Mouse (Mus musculus) liver, embryonic 12.5 days (tissue): ENCODE data around the gene Allc. TPM values are rescaled to one million over a fixed set of nuclear protein-coding genes. Genes with fewer than 3 reads are reported as not detected.

ENCODE experiments used
- ATAC-seq: fragments of 200-750 bp; cut with Nextera tagmentation; 2 replicates; pipeline ENCODE4 v1.8.0; 2017; ENCODE audit warnings: moderate number of reproducible peaks, mild to moderate bottlenecking, moderate library complexity
- H3K27ac ChIP-seq: fragments of 300-500 bp; sonication (generic); 2 replicates; pipeline ENCODE4 v1.5.1; 2016; ENCODE audit warnings: mild to moderate bottlenecking
- H3K27me3 ChIP-seq: fragments of 300-500 bp; sonication (generic); replicated peaks from 2 replicates; pipeline ENCODE4 v1.6.1; 2016; ENCODE audit warnings: mild to moderate bottlenecking, moderate library complexity
- H3K36me3 ChIP-seq: fragments of 300-500 bp; sonication (generic); 2 replicates; pipeline ENCODE4 v1.6.1; 2016; ENCODE audit warnings: mild to moderate bottlenecking, moderate library complexity
- H3K4me1 ChIP-seq: fragments of 300-500 bp; sonication (generic); 2 replicates; pipeline ENCODE4 v1.6.1; 2016
- H3K4me2 ChIP-seq: fragments of 300-500 bp; sonication (generic); 2 replicates; pipeline ENCODE4 v1.6.1; 2016; ENCODE audit warnings: mild to moderate bottlenecking, moderate library complexity
- H3K4me3 ChIP-seq: fragments of 300-500 bp; sonication (generic); 2 replicates; pipeline ENCODE4 v1.5.1; 2016; ENCODE audit warnings: mild to moderate bottlenecking, moderate library complexity
- H3K9ac ChIP-seq: fragments of 300-500 bp; sonication (generic); 2 replicates; pipeline ENCODE4 v1.6.1; 2016; ENCODE audit warnings: mild to moderate bottlenecking, moderate library complexity
- H3K9me3 ChIP-seq: fragments of 300-500 bp; sonication (generic); replicated peaks from 2 replicates; pipeline ENCODE4 v1.6.1; 2016; ENCODE audit warnings: mild to moderate bottlenecking, moderate library complexity
- WGBS: fragments of 180-500 bp; shearing (Covaris S2); methylation state at CpG from one replicate; pipeline ENCODE4 v1.1.7; 2016; ENCODE audit not compliant: insufficient replicate concordance; 5-methylcytosine and 5-hydroxymethylcytosine counted together
- polyA plus RNA-seq: library from polyadenylated mRNA; unstranded; fragments of >200 nt; fragmentation: Nextera tagmentation; extraction: Ambion mirVana; gene quantifications from 2 replicates; pipeline ENCODE4 v1.2.1, GENCODE M21; 2016

Allc gene
- polyA plus RNA-seq, 1 experiment from 2014 or later, result not detected

DNA sequence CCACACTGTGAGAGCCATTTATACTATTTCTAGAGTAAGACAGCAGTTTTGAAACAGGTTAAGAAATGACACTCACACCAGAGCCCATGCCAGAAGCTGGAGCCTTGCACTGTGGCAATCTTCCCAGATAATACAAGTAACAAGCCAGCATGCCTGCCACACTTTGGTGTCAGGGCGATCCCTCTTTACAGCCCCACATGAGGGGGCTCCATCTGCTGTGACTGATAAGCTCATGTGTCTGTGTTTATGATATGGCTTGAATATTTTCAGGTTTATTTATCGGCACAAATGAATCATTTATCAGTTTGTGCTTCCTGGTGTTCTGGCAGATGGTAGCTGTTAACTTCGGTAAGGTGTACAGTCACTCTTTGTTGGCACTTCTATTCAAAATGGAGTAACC lies 4.2 kb downstream of the Allc start:
- H3K4me1 ChIP-seq, result no peaks in the 10 kb centered on the region
- peak; percentile 27; the same call in 1 of the 2 replicates for ATAC-seq
- H3K36me3 ChIP-seq, result no peaks in the 10 kb centered on the region
- H3K27ac ChIP-seq, result no peak overlapping the region
- 31% methylated on average over 3 of the region's 3 CpGs for WGBS
- no peak overlapping the region for H3K9ac ChIP-seq
- no peak overlapping the region for H3K4me3 ChIP-seq
- no peaks in the 10 kb centered on the region for H3K9me3 ChIP-seq
- no peaks in the 10 kb centered on the region for H3K27me3 ChIP-seq
- H3K4me2 ChIP-seq, result no peak overlapping the region

- Histone ChIP-seq H3K9ac (no peak overlapping the region), H3K4me1 (no peaks in the 10 kb centered on the region), H3K4me2 (no peak overlapping the region), H3K4me3 (no peak overlapping the region), H3K9me3 (no peaks in the 10 kb centered on the region), H3K27ac (no peak overlapping the region), H3K27me3 (no peaks in the 10 kb centered on the region), H3K36me3 (no peaks in the 10 kb centered on the region)
- no peak for ATAC-seq
- 52% methylated on average over 6 of the region's 6 CpGs for WGBS
Measured at GRCm38 (mm10) chr12:28575366-28576070, 6.8 kb downstream of the Allc start.

- Histone ChIP-seq H3K27ac (no peak overlapping the region), H3K4me2 (no peak overlapping the region), H3K9me3 (no peaks in the 10 kb centered on the region), H3K9ac (no peak overlapping the region), H3K27me3 (no peaks in the 10 kb centered on the region), H3K4me1 (no peaks in the 10 kb centered on the region), H3K4me3 (no peak overlapping the region), H3K36me3 (no peaks in the 10 kb centered on the region)
- WGBS, result 72% methylated on average over 2 of the region's 2 CpGs
- ATAC-seq, result no peak
Measured at GRCm38 (mm10) chr12:28572241-28572640, 10.1 kb downstream of the Allc start.

DNA sequence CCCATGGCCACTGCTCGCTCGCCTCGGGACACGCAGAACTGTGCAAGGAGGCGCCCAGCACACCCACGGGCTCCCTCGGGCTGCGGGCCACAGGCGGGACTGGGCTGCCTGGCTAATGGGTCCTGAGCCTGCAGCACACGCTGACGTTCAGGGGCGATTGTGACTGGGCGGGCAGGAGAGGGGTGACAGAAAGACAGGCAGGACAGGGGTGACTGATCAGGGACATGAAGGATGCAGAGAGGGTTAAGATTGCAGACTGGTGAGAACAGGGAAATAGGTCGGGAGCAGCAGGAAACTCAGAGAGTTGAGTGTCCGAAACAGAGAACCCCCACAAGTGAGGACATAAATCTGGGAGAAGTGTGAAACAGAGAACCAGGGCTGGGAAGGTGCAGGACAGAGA lies 30.0 kb downstream of the Allc start, which contains the start of gene Dcdc2c:
TSS of gene Dcdc2c (minus strand) at position 101 of the 400 bp plus-strand sequence.
- no peak within 1 kb of the TSS for H3K27ac ChIP-seq
- no peak within 1 kb of the TSS for H3K9ac ChIP-seq
- H3K4me1 ChIP-seq, result no peaks in the 10 kb centered on the region
- no peaks in the 10 kb centered on the region for H3K9me3 ChIP-seq
- no peak within 1 kb of the TSS for H3K4me2 ChIP-seq
- no peak for ATAC-seq
- WGBS, result 46% methylated on average over 15 of the region's 15 CpGs
- H3K27me3 ChIP-seq, result peaks cover 13% of the 10 kb centered on the region
- no peaks in the 10 kb centered on the region for H3K36me3 ChIP-seq
- no peak within 1 kb of the TSS for H3K4me3 ChIP-seq

DNA sequence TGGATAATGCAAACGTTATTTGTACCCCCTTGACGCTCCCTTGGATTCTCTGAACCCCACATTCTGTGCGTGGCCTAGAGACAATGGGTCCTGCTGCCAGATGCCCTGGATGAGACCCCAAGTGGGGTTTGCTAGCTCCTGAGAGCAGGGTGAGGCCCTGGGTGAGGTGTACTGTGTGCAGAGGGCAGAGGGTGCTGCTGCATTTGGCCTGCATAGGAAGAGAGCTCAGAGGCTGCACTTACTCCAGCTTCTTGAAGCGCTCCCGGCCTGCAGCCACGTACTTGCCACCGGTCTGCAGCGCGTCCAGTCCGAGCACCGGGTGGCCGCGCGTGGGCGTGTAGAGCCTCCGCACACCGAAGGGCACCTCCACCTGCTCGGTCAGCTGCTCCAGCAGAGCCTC lies 30.5 kb downstream of the Allc start:
- Histone ChIP-seq H3K4me1 (no peaks in the 10 kb centered on the region), H3K9ac (no peak overlapping the region), H3K36me3 (no peaks in the 10 kb centered on the region), H3K27me3 (peaks cover 13% of the 10 kb centered on the region), H3K4me3 (no peak overlapping the region), H3K4me2 (no peak overlapping the region), H3K9me3 (no peaks in the 10 kb centered on the region), H3K27ac (no peak overlapping the region)
- WGBS, result 41% methylated on average over 18 of the region's 18 CpGs
- ATAC-seq, result no peak

DNA sequence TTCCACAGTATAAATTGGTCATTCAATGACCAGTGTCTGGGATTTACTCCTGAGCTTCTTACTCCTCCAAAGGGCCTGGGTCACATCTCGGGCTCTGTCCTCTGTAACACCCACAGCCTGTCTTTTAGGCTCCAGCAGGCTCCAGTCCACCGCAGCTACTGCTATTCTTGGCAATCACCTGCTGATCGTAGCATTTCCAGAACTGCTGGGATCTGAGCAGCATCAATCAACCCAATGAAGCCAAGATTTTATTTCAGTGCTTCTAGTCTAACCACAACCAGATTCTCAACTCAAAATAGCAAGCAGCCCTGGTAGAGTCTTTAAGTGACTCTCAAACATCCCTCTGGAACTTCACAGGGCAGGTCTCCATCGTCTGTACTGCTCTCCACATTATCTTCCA lies 33.4 kb downstream of the Allc start:
- H3K4me3 ChIP-seq, result no peak overlapping the region
- peaks cover 13% of the 10 kb centered on the region for H3K27me3 ChIP-seq
- no peaks in the 10 kb centered on the region for H3K9me3 ChIP-seq
- 51% methylated on average over 4 of the region's 4 CpGs for WGBS
- no peaks in the 10 kb centered on the region for H3K4me1 ChIP-seq
- H3K36me3 ChIP-seq, result no peaks in the 10 kb centered on the region
- no peak overlapping the region for H3K27ac ChIP-seq
- no peak for ATAC-seq
- H3K4me2 ChIP-seq, result no peak overlapping the region
- no peak overlapping the region for H3K9ac ChIP-seq

DNA sequence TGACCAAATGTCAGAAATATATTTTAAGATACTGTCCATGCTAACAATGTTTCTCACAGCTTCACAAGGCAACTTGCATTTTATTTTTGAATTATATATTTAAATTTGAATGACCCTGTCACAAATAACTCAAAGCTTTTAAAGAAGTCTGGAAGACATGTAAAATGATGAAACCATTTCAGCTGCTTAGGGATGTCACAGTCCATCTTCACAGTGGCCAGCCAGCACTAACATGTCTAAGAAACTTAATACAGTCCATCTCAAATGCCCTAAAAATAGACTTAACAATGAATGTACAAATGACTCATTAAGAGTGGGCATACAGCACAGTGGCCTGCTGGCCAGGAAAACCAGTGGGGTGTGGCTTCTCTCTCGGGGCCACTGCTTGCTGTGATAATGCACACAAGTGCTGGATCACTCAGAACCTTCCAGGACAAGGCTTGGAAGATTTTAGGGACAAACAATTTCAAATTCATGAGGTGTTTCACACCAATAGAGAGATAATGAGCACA lies 68.0 kb downstream of the Allc start:
- ATAC-seq, result no peak
- Histone ChIP-seq H3K4me1 (no peaks in the 10 kb centered on the region), H3K9ac (no peak overlapping the region), H3K27me3 (no peaks in the 10 kb centered on the region), H3K27ac (no peak overlapping the region), H3K9me3 (no peaks in the 10 kb centered on the region), H3K36me3 (no peaks in the 10 kb centered on the region), H3K4me2 (no peak overlapping the region), H3K4me3 (no peak overlapping the region)
- 29% methylated on average over 1 of the region's 1 CpGs for WGBS

GRCm38 (mm10) chr12:28509699-28510280 lies 72.5 kb downstream of the Allc start:
- Histone ChIP-seq H3K4me2 (no peak overlapping the region), H3K9me3 (no peaks in the 10 kb centered on the region), H3K9ac (no peak overlapping the region), H3K27me3 (no peaks in the 10 kb centered on the region), H3K36me3 (no peaks in the 10 kb centered on the region), H3K27ac (no peak overlapping the region), H3K4me1 (no peaks in the 10 kb centered on the region), H3K4me3 (no peak overlapping the region)
- no peak for ATAC-seq
- WGBS, result 48% methylated on average over 5 of the region's 5 CpGs

Other genes with a start within 250 kb of the Allc start
- not detected in 2 replicates for gene Dcdc2c, start 30.1 kb downstream of the Allc start, polyA plus RNA-seq
- 17.3 and 18.0 TPM in 2 replicates for gene Colec11, start 40.9 kb upstream of the Allc start, polyA plus RNA-seq
- 751 and 752 TPM in 2 replicates for gene Rps7, start 53.4 kb upstream of the Allc start, polyA plus RNA-seq
- 17.9 and 19.2 TPM in 2 replicates for gene Rnaseh1, start 67.1 kb upstream of the Allc start, polyA plus RNA-seq
- gene Adi1, start 92.7 kb upstream of the Allc start, polyA plus RNA-seq, result 53.8 and 55.4 TPM in 2 replicates
- gene Trappc12, start 167.9 kb upstream of the Allc start, polyA plus RNA-seq, result 28.5 and 30.5 TPM in 2 replicates
- gene Eipr1, start 169.3 kb upstream of the Allc start, polyA plus RNA-seq, result 34.7 and 36.0 TPM in 2 replicates